Comparison of ENCODE assay signal across 8 mouse cellular contexts in the genomic region with DNA sequence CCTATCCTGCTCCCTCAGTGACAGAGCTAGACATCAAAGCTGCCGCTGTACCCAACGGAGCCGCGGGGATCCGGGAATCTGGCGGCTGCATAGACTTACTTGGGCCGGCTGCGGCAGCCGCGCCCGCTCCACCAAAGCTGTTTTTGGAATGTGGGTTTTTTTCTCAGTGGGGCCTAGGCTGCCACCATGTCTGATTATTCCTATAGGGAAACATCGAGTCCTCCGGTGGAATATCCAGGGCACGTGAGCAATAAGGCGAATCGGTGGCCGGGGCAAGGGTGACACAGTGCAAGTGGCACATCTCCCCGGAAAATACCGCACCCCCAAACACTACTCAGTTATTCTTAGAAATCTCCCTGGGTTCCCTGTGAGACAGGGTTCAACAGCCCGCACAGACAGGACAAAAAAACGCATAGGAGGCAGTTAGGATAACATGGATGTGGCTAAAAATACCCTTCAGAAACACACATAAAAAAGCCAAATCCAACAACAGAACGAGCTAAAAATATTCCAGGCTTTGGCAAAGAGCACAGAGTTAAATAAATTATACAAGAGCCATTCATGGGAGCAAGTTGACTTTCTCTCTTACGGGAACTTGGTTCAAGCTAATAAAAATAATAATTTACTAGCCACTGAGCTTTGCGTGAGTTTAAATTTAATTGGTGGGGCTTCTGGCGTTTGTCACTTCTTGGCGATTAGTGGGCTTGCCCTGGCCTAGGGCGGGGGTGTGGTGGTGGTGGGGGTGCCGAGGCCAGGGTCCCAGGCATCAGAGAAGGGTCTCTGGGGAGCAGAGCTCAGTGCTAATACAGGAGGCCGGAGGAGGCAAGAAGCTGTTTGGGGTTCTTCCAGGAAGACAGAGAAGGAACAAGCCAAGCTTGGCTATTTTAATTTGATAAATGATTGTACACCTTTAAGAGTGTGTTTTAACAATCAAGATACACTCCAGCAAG. TPM values are rescaled to one million over a fixed set of nuclear protein-coding genes. Genes with fewer than 3 reads are reported as not detected.
DNase-seq lines count a peak whose midpoint lies in the region; ATAC-seq and TF ChIP-seq lines count a peak whose summit lies in the region.

No protein-coding gene starts in this region.

- peaks cover 54% of the 10 kb centered on the region for H3K4me1 ChIP-seq in lung, embryonic 14.5 days (ENCODE audit: insufficient read depth)

- H3K4me2 ChIP-seq in lung, embryonic 14.5 days = peak overlapping the region; percentile 99
- H3K4me2 ChIP-seq in myocyte (ENCODE audit: low read depth) = peak overlapping the region; percentile 89

- no peak for TF ChIP-seq POLR2A in myocyte (IDR thresholded peaks at IDR 0.05; ENCODE audit: insufficient read length, low read depth)

- peak overlapping the region; percentile 27; the same call in 1 of the 2 replicates for H3K9ac ChIP-seq in lung, embryonic 14.5 days

- intact Hi-C loops in left cerebral cortex, postnatal 14 days (cut with DNase I) = loop anchor here (2.0 kb wide), 1 partner anchor 64 kb away; no protein-coding TSS in a partner anchor

- H3K27ac ChIP-seq in lung, embryonic 14.5 days (ENCODE audit: low read depth) = peak overlapping the region; percentile 96

- H3K36me3 ChIP-seq in lung, embryonic 14.5 days (ENCODE audit: insufficient read depth) = peaks cover 6% of the 10 kb centered on the region
- no peaks in the 10 kb centered on the region for H3K36me3 ChIP-seq in myocyte (ENCODE audit: control insufficient read depth, insufficient read depth)

- H3ac ChIP-seq in myocyte (ENCODE audit: control insufficient read depth, insufficient read length) = no peak overlapping the region

- 10% methylated on average over 29 of the region's 29 CpGs for WGBS in lung, embryonic 14.5 days

- H3K9me3 ChIP-seq in lung, embryonic 14.5 days (ENCODE audit: low read depth, low read length) = no peaks in the 10 kb centered on the region

- H3K27me3 ChIP-seq in lung, embryonic 14.5 days (ENCODE audit: insufficient read depth, low read length) = no peaks in the 10 kb centered on the region
- no peaks in the 10 kb centered on the region for H3K27me3 ChIP-seq in myocyte (ENCODE audit: control insufficient read depth, insufficient read depth, insufficient read length)

- peaks cover 26% of the 10 kb centered on the region for H3K79me2 ChIP-seq in myocyte (ENCODE audit: control insufficient read depth, insufficient read depth)

- peak; percentile 80 for DNase-seq in lung, embryonic 14.5 days
- DNase-seq in lung, postnatal 10 days = no peak
- DNase-seq in fibroblast of lung, adult 2 months (ENCODE audit: low read depth) = peak; percentile 60
- DNase-seq in kidney, adult 9 months = peak; percentile 75
- DNase-seq in ovary, postnatal 36 days (ENCODE audit: low spot score) = no peak
- DNase-seq in left cerebral cortex, postnatal 14 days (ENCODE audit: low spot score in 2 of 2) = no peak

- no peak overlapping the region; the same call in 1 of the 2 replicates for H3K4me3 ChIP-seq in lung, embryonic 14.5 days (ENCODE audit: low read depth, low read length)
- H3K4me3 ChIP-seq in myocyte = peak overlapping the region; percentile 84

- no peak for ATAC-seq in lung, embryonic 14.5 days (ENCODE audit: insufficient read depth)
- no peak for ATAC-seq in megakaryocyte progenitor cell, adult 5-6 weeks (replicated peaks; ENCODE audit: poor library complexity)

- no peak for TF ChIP-seq CTCF in lung, embryonic 14.5 days (IDR thresholded peaks at IDR 0.05; ENCODE audit: low read depth)

TF ChIP-seq in myocyte, 11 proteins besides CTCF, POLR2A, EP300 and RAD21:
- TF ChIP-seq MYOG (IDR thresholded peaks at IDR 0.05; ENCODE audit: control insufficient read depth in 1 of 3, insufficient read depth in 1 of 3, insufficient read length in 2 of 3, low read depth in 2 of 3) = peak in 1 of 3 experiments; percentile 16
- TF ChIP-seq REST (IDR thresholded peaks at IDR 0.05; ENCODE audit: insufficient read depth, insufficient read length) = no peak

RNA-seq across cellular contexts. Expression of gene Bahcc1, which starts 8.5 kb away (rescaled TPM):
- 14.3 and 15.6 TPM in 2 replicates for polyA plus RNA-seq in lung, embryonic 14.5 days (2014; fragmentation: Nextera tagmentation; extraction: Ambion mirVana)
- 6.3 TPM for polyA plus RNA-seq in myocyte (2012; fragmentation: generic; extraction: Trizol)
- total RNA-seq in megakaryocyte progenitor cell, adult 5-6 weeks (2015) = 12.1 and 17.2 TPM in 2 replicates
- total RNA-seq in megakaryocyte progenitor cell, adult 5-6 weeks (2017) = 3.9 and 5.4 TPM in 2 replicates
- 10 to 100 TPM; 16.4 to 17.6 TPM for total RNA-seq in left cerebral cortex, postnatal 14 days (2021)

Comparison
In these comparisons a context has a peak if more than half of its experiments do, and no peak if none do; other contexts are left out.
1. DNase-seq: peak in lung, embryonic 14.5 days (single experiment), fibroblast of lung, adult 2 months (single experiment) and kidney, adult 9 months (single experiment); none in lung, postnatal 10 days (single experiment), ovary, postnatal 36 days (single experiment) and left cerebral cortex, postnatal 14 days (0 of 2).